Mouse (Mus musculus): ENCODE measurements at regions not wholly inside any gene's neighbourhood (a gene's known extent, or its start where the extent isn't known, plus 50 kb on each side); places are given as distances from the start of the nearest gene placed in this dataset.

- no peak overlapping the region for H3K9ac ChIP-seq (ENCODE audit: insufficient read depth, low read depth)
- dilution Hi-C loops (cut with MboI; ENCODE audit: extremely low pct_ligation_motif_present, extremely low pct_unique_long_range_greater_than_20kb, low sequenced_read_pairs) (no loop called here), in situ Hi-C loops (cut with MboI; ENCODE audit: low pct_ligation_motif_present, low pct_unique_long_range_greater_than_20kb, low sequenced_read_pairs) (no loop called here)
Observed at GRCm38 (mm10) chr2:92692623-92693022, 93.1 kb downstream of the Chst1 start.

GRCm38 (mm10) chr2:92693024-92693423, 93.5 kb downstream of the Chst1 start:
- Histone ChIP-seq H3K36me3 (replicated peaks in 1 of 2; ENCODE audit: control insufficient read depth in 1 of 2, insufficient read depth in 1 of 2, low read length in 1 of 2) (no peaks in the 10 kb centered on the region), H3K9me3 (replicated peaks; ENCODE audit: low read length) (no peaks in the 10 kb centered on the region), H3K9ac (ENCODE audit: insufficient read depth, low read depth) (no peak overlapping the region), H3K4me3 (replicated peaks in 1 of 3; ENCODE audit: low read depth in 2 of 3, low read length in 2 of 3, poor library complexity in 1 of 3) (no peak overlapping the region), H3K4me2 (ENCODE audit: insufficient read depth, low read depth, poor library complexity, severe bottlenecking) (no peak overlapping the region), H3K4me1 (ENCODE audit: control insufficient read depth in 1 of 2, insufficient read depth in 2 of 2) (peaks cover 23 to 53% of the 10 kb centered on the region in 2 experiments), H3K27me3 (replicated peaks) (peaks cover 31% of the 10 kb centered on the region), H3K27ac (ENCODE audit: insufficient read depth, low read depth) (no peak overlapping the region), H3K79me2 (replicated peaks; ENCODE audit: control insufficient read depth, extremely low read depth, insufficient read depth, poor library complexity, severe bottlenecking) (no peaks in the 10 kb centered on the region)
- TF ChIP-seq JUN (IDR thresholded peaks at IDR 0.05; ENCODE audit: insufficient read depth, low read depth, low read length) = no peak
- no peak for TF ChIP-seq CHD2 (IDR thresholded peaks at IDR 0.05; ENCODE audit: low read length)
- no peak for TF ChIP-seq SMC3 (IDR thresholded peaks at IDR 0.05; ENCODE audit: low read depth, low read length)
- TF ChIP-seq KAT2A (IDR thresholded peaks at IDR 0.05; ENCODE audit: insufficient replicate concordance, low read length) = no peak
- no peak for TF ChIP-seq PAX5 (IDR thresholded peaks at IDR 0.05; ENCODE audit: low read length)
- no peak for TF ChIP-seq CHD1 (IDR thresholded peaks at IDR 0.05; ENCODE audit: low read depth, low read length)
- no peak for TF ChIP-seq NELFE (IDR thresholded peaks at IDR 0.05; ENCODE audit: low read depth, low read length)
- TF ChIP-seq MAX (IDR thresholded peaks at IDR 0.05; ENCODE audit: low read length) = no peak
- TF ChIP-seq EP300 (IDR thresholded peaks at IDR 0.05; ENCODE audit: low read length) = no peak
- TF ChIP-seq MXI1 (IDR thresholded peaks at IDR 0.05; ENCODE audit: low read depth, low read length) = no peak
- dilution Hi-C loops (cut with MboI; ENCODE audit: extremely low pct_ligation_motif_present, extremely low pct_unique_long_range_greater_than_20kb, low sequenced_read_pairs) = no loop called here
- DNase-seq (ENCODE audit: extremely low read depth) = no peak
- in situ Hi-C loops (cut with MboI; ENCODE audit: low pct_ligation_motif_present, low pct_unique_long_range_greater_than_20kb, low sequenced_read_pairs) = no loop called here

More at GRCm38 (mm10) chr2:92692623-92693022, 93.1 kb downstream of the Chst1 start:
- H3K4me3 ChIP-seq (replicated peaks in 1 of 3; ENCODE audit: low read depth in 2 of 3, low read length in 2 of 3, poor library complexity in 1 of 3) = no peak overlapping the region
- no peak overlapping the region for H3K4me2 ChIP-seq (ENCODE audit: insufficient read depth, low read depth, poor library complexity, severe bottlenecking)
- TF ChIP-seq E2F4 (IDR thresholded peaks at IDR 0.05; ENCODE audit: insufficient replicate concordance, low read depth, low read length) (no peak), MAZ (IDR thresholded peaks at IDR 0.05; ENCODE audit: low read depth, low read length) (no peak), CTCF (conservative IDR thresholded peaks at IDR 0.05 in 1 of 2, IDR thresholded peaks at IDR 0.05 in 1 of 2; ENCODE audit: low read depth in 2 of 2, low read length in 2 of 2) (peak in 1 of 2 experiments; percentile 79; a peak in 2 of 4 replicates), SMC3 (IDR thresholded peaks at IDR 0.05; ENCODE audit: low read depth, low read length) (peak; percentile 90), UBTF (IDR thresholded peaks at IDR 0.05; ENCODE audit: low read depth, low read length) (no peak), ZC3H11A (IDR thresholded peaks at IDR 0.05; ENCODE audit: low read depth, low read length) (peak; percentile 72), TCF12 (IDR thresholded peaks at IDR 0.05; ENCODE audit: low read depth, low read length) (no peak), ZKSCAN1 (IDR thresholded peaks at IDR 0.05; ENCODE audit: borderline replicate concordance, low read depth, low read length) (no peak), PAX5 (IDR thresholded peaks at IDR 0.05; ENCODE audit: low read length) (no peak), JUND (conservative IDR thresholded peaks at IDR 0.05; ENCODE audit: low read depth, low read length) (no peak), RAD21 (IDR thresholded peaks at IDR 0.05; ENCODE audit: low read depth, low read length) (peak; percentile 80), NRF1 (IDR thresholded peaks at IDR 0.05; ENCODE audit: low read depth, low read length) (no peak), MAX (IDR thresholded peaks at IDR 0.05; ENCODE audit: low read length) (no peak), MAFK (IDR thresholded peaks at IDR 0.05; ENCODE audit: insufficient replicate concordance, low read length) (no peak)
- no peak overlapping the region for H3K27ac ChIP-seq (ENCODE audit: insufficient read depth, low read depth)
- no peak for DNase-seq (ENCODE audit: extremely low read depth)
- peaks cover 23 to 53% of the 10 kb centered on the region in 2 experiments for H3K4me1 ChIP-seq (ENCODE audit: control insufficient read depth in 1 of 2, insufficient read depth in 2 of 2)
- H3K36me3 ChIP-seq (replicated peaks in 1 of 2; ENCODE audit: control insufficient read depth in 1 of 2, insufficient read depth in 1 of 2, low read length in 1 of 2) = no peaks in the 10 kb centered on the region
- no peaks in the 10 kb centered on the region for H3K9me3 ChIP-seq (replicated peaks; ENCODE audit: low read length)
- H3K79me2 ChIP-seq (replicated peaks; ENCODE audit: control insufficient read depth, extremely low read depth, insufficient read depth, poor library complexity, severe bottlenecking) = no peaks in the 10 kb centered on the region
- peaks cover 28% of the 10 kb centered on the region for H3K27me3 ChIP-seq (replicated peaks)
